ENCODE assay signal across 13 mouse cellular contexts in the genomic region with DNA sequence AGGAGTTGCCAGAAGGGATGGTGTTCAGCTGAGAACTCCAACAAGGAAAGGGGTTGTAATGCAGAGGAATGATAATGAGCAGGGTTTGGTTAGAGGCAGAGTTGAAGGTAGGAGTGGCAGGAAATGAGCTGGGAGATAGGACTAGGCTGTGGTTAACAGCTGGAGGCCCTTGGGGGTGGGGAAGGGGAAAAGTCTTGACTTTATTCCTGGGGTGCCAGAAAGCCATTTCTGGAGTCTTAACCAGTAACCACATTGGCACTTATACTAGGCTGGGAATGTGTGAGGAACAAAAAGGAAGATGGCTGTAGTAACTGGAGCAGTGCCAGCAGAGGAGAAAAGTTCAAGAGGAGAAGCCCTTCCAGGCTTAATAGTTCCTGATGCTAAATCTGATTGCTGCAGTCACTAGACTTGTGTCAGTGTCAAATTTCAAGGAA. TPM values are rescaled to one million over a fixed set of nuclear protein-coding genes. Genes with fewer than 3 reads are reported as not detected.
A peak's percentile ranks its signal among the peaks of the same experiment; 100 is the strongest.
DNase-seq lines count a peak whose midpoint lies in the region; ATAC-seq and TF ChIP-seq lines count a peak whose summit lies in the region.
"Had no signal": no experiment of that assay in that cellular context is flagged by ENCODE, and none has a peak within 500 bp of the region (broad histone marks: within the 10 kb centered on the region; RNA-seq: fewer than 3 reads in every experiment).

No protein-coding gene starts in this region.

- no peak for TF ChIP-seq CTCF in lung, embryonic 14.5 days (IDR thresholded peaks at IDR 0.05; ENCODE audit: low read depth)

- no peak overlapping the region for H3K4me3 ChIP-seq in lung, embryonic 14.5 days (ENCODE audit: low read depth, low read length)
- H3K4me3 ChIP-seq in liver, embryonic 11.5 days (ENCODE audit: low read depth, low read length) = no peak overlapping the region
- no peak overlapping the region for H3K4me3 ChIP-seq in hindbrain, embryonic 12.5 days
- H3K4me3 ChIP-seq: limb, embryonic 15.5 days; midbrain, embryonic 15.5 days had no signal

- no peaks in the 10 kb centered on the region for H3K9me3 ChIP-seq in lung, embryonic 14.5 days (ENCODE audit: low read depth, low read length)
- H3K9me3 ChIP-seq in liver, embryonic 11.5 days (ENCODE audit: control insufficient read depth, low read length) = no peaks in the 10 kb centered on the region
- H3K9me3 ChIP-seq in hindbrain, embryonic 12.5 days (replicated peaks) = no peaks in the 10 kb centered on the region
- H3K9me3 ChIP-seq: limb, embryonic 15.5 days; midbrain, embryonic 15.5 days had no signal

- H3K27ac ChIP-seq in lung, embryonic 14.5 days (ENCODE audit: low read depth) = no peak overlapping the region
- no peak overlapping the region for H3K27ac ChIP-seq in liver, embryonic 11.5 days (ENCODE audit: low read depth, low read length)
- no peak overlapping the region for H3K27ac ChIP-seq in hindbrain, embryonic 12.5 days
- H3K27ac ChIP-seq: limb, embryonic 15.5 days; midbrain, embryonic 15.5 days had no signal

- no peak overlapping the region for H3K9ac ChIP-seq in lung, embryonic 14.5 days
- no peak overlapping the region for H3K9ac ChIP-seq in liver, embryonic 11.5 days (ENCODE audit: low read depth, low read length)
- H3K9ac ChIP-seq in hindbrain, embryonic 12.5 days = no peak overlapping the region
- H3K9ac ChIP-seq: limb, embryonic 15.5 days; midbrain, embryonic 15.5 days had no signal

- H3K27me3 ChIP-seq in lung, embryonic 14.5 days (ENCODE audit: insufficient read depth, low read length) = no peaks in the 10 kb centered on the region
- H3K27me3 ChIP-seq in liver, embryonic 11.5 days (replicated peaks; ENCODE audit: control insufficient read depth, insufficient read depth, low read length) = no peaks in the 10 kb centered on the region
- no peaks in the 10 kb centered on the region for H3K27me3 ChIP-seq in hindbrain, embryonic 12.5 days
- H3K27me3 ChIP-seq: limb, embryonic 15.5 days; midbrain, embryonic 15.5 days had no signal

- no peaks in the 10 kb centered on the region for H3K4me1 ChIP-seq in lung, embryonic 14.5 days (ENCODE audit: insufficient read depth)
- H3K4me1 ChIP-seq in liver, embryonic 11.5 days (replicated peaks; ENCODE audit: control insufficient read depth, insufficient read depth, low read length) = peaks cover 29% of the 10 kb centered on the region
- 0 out of 2 replicates have a peak, but pooled peaks cover 2% of the 10 kb centered on the region for H3K4me1 ChIP-seq in hindbrain, embryonic 12.5 days

- ATAC-seq in lung, embryonic 14.5 days (ENCODE audit: insufficient read depth) = 0 out of 2 replicates have a peak, but pooled peaks have one; percentile 8
- peak; percentile 46 for ATAC-seq in activated CD4-positive, CD25-positive, alpha-beta regulatory T cell, adult 4 months
- ATAC-seq in liver, embryonic 11.5 days (replicated peaks; ENCODE audit: low FRiP score) = peak; percentile 78
- no peak for ATAC-seq in hindbrain, embryonic 12.5 days (ENCODE audit: low FRiP score)
- ATAC-seq: forebrain, embryonic 16.5 days; midbrain, embryonic 15.5 days had no signal

- 0 out of 2 replicates have a peak, but pooled peaks cover 4% of the 10 kb centered on the region for H3K36me3 ChIP-seq in lung, embryonic 14.5 days (ENCODE audit: insufficient read depth)
- no peaks in the 10 kb centered on the region for H3K36me3 ChIP-seq in liver, embryonic 11.5 days (ENCODE audit: control insufficient read depth, insufficient read depth, low read length)
- H3K36me3 ChIP-seq in hindbrain, embryonic 12.5 days = no peaks in the 10 kb centered on the region
- H3K36me3 ChIP-seq: midbrain, embryonic 15.5 days had no signal

- DNase-seq in lung, embryonic 14.5 days = peak; percentile 22
- DNase-seq in lung, postnatal 36 days = no peak
- no peak for DNase-seq in liver, embryonic 11.5 days (ENCODE audit: low spot score)
- peak; percentile 25 for DNase-seq in testis, postnatal 14 days (ENCODE audit: low spot score)
- no peak for DNase-seq in spleen, adult 18-20 months
- no peak for DNase-seq in spleen, adult 12 weeks (ENCODE audit: low spot score)
- DNase-seq: cerebellum, adult 18-20 months; thymus, adult 18-20 months had no signal

- no peak overlapping the region for H3K4me2 ChIP-seq in lung, embryonic 14.5 days
- peak overlapping the region; percentile 46 for H3K4me2 ChIP-seq in liver, embryonic 11.5 days
- H3K4me2 ChIP-seq in hindbrain, embryonic 12.5 days (replicated peaks) = no peak overlapping the region
- H3K4me2 ChIP-seq: limb, embryonic 15.5 days; midbrain, embryonic 15.5 days had no signal

RNA-seq across cellular contexts. Expression of a gene that starts 7.4 kb away (rescaled TPM):
- polyA plus RNA-seq in lung, embryonic 14.5 days (2014; fragmentation: Nextera tagmentation; extraction: Ambion mirVana) = 33.1 and 35.0 TPM in 2 replicates
- polyA plus RNA-seq in activated CD4-positive, CD25-positive, alpha-beta regulatory T cell, adult 4 months (2017; shearing (Covaris generic)) = 10 to 100 TPM; 42.4 to 71.8 TPM
- polyA plus RNA-seq in liver, embryonic 11.5 days (2014; fragmentation: Nextera tagmentation; extraction: Ambion mirVana) = 16.6 and 20.7 TPM in 2 replicates
- polyA plus RNA-seq in hindbrain, embryonic 12.5 days (2016; fragmentation: Nextera tagmentation; extraction: Ambion mirVana) = 49.8 and 56.4 TPM in 2 replicates

RNA-seq across cellular contexts. Expression of a gene that starts 22.7 kb away (rescaled TPM):
- polyA plus RNA-seq in lung, embryonic 14.5 days (2014; fragmentation: Nextera tagmentation; extraction: Ambion mirVana) = 0.11 and 0.16 TPM in 2 replicates
- polyA plus RNA-seq in activated CD4-positive, CD25-positive, alpha-beta regulatory T cell, adult 4 months (2017; shearing (Covaris generic)) = not detected
- 0.18 and 0.29 TPM in 2 replicates for polyA plus RNA-seq in liver, embryonic 11.5 days (2014; fragmentation: Nextera tagmentation; extraction: Ambion mirVana)
- 0.37 and 0.42 TPM in 2 replicates for polyA plus RNA-seq in hindbrain, embryonic 12.5 days (2016; fragmentation: Nextera tagmentation; extraction: Ambion mirVana)

RNA-seq across cellular contexts. Expression of a gene that starts 25.1 kb away (rescaled TPM):
- polyA plus RNA-seq in lung, embryonic 14.5 days (2014; fragmentation: Nextera tagmentation; extraction: Ambion mirVana) = 2.6 and 3.4 TPM in 2 replicates
- under 1 TPM in 1 of 2 experiments, not detected in 1; 0.20 TPM for polyA plus RNA-seq in activated CD4-positive, CD25-positive, alpha-beta regulatory T cell, adult 4 months (2017; shearing (Covaris generic))
- 70.1 and 81.4 TPM in 2 replicates for polyA plus RNA-seq in liver, embryonic 11.5 days (2014; fragmentation: Nextera tagmentation; extraction: Ambion mirVana)
- 7.5 and 8.4 TPM in 2 replicates for polyA plus RNA-seq in hindbrain, embryonic 12.5 days (2016; fragmentation: Nextera tagmentation; extraction: Ambion mirVana)

RNA-seq across cellular contexts. Expression of a gene that starts 32.3 kb away (rescaled TPM):
- polyA plus RNA-seq in lung, embryonic 14.5 days (2014; fragmentation: Nextera tagmentation; extraction: Ambion mirVana) = not detected in 2 replicates
- polyA plus RNA-seq in activated CD4-positive, CD25-positive, alpha-beta regulatory T cell, adult 4 months (2017; shearing (Covaris generic)) = not detected
- polyA plus RNA-seq in liver, embryonic 11.5 days (2014; fragmentation: Nextera tagmentation; extraction: Ambion mirVana) = not detected in 2 replicates
- polyA plus RNA-seq in hindbrain, embryonic 12.5 days (2016; fragmentation: Nextera tagmentation; extraction: Ambion mirVana) = not detected in 2 replicates
- polyA plus RNA-seq: forebrain, embryonic 16.5 days; limb, embryonic 15.5 days; midbrain, embryonic 15.5 days had no signal

RNA-seq across cellular contexts. Expression of a gene that starts 45.6 kb away (rescaled TPM):
- not detected in 2 replicates for polyA plus RNA-seq in lung, embryonic 14.5 days (2014; fragmentation: Nextera tagmentation; extraction: Ambion mirVana)
- polyA plus RNA-seq in activated CD4-positive, CD25-positive, alpha-beta regulatory T cell, adult 4 months (2017; shearing (Covaris generic)) = not detected
- not detected in 2 replicates for polyA plus RNA-seq in liver, embryonic 11.5 days (2014; fragmentation: Nextera tagmentation; extraction: Ambion mirVana)
- not detected in 2 replicates for polyA plus RNA-seq in hindbrain, embryonic 12.5 days (2016; fragmentation: Nextera tagmentation; extraction: Ambion mirVana)
- polyA plus RNA-seq: forebrain, embryonic 16.5 days; limb, embryonic 15.5 days; midbrain, embryonic 15.5 days had no signal

Comparison
In these comparisons a context has a peak if more than half of its experiments do, and no peak if none do; other contexts are left out.
1. DNase-seq: peak in lung, embryonic 14.5 days (single experiment) and testis, postnatal 14 days (single experiment); none in lung, postnatal 36 days (single experiment), liver, embryonic 11.5 days (single experiment), spleen, adult 18-20 months (0 of 2) and spleen, adult 12 weeks (single experiment).